Mouse (Mus musculus) neural tube, embryonic 13.5 days (tissue): ENCODE data around the gene 1110008L16Rik. TPM values are rescaled to one million over a fixed set of nuclear protein-coding genes. Genes with fewer than 3 reads are reported as not detected.
"Not testable (repeated sequence)": the region's sequence is repeated elsewhere in the genome, so short reads cannot be mapped to it uniquely, and the experiment has no call there.

Experiments used
- ATAC-seq: fragments of 200-750 bp; cut with Nextera tagmentation; 2 replicates; pipeline ENCODE4 v1.8.0; 2017; ENCODE audit warnings: low read depth, mild to moderate bottlenecking, moderate TSS enrichment, moderate library complexity
- H3K27ac ChIP-seq: fragments of 300-500 bp; sonication (generic); replicated peaks from 2 replicates; pipeline ENCODE4 v1.5.1; 2015; ENCODE audit warnings: moderate library complexity, mild to moderate bottlenecking, inconsistent platforms
- H3K27me3 ChIP-seq: fragments of 300-500 bp; sonication (generic); 2 replicates; pipeline ENCODE4 v1.6.1; 2015; ENCODE audit warnings: mild to moderate bottlenecking, inconsistent platforms
- H3K36me3 ChIP-seq: fragments of 300-500 bp; sonication (generic); 2 replicates; pipeline ENCODE4 v1.6.1; 2015; ENCODE audit warnings: mild to moderate bottlenecking, inconsistent platforms
- H3K4me1 ChIP-seq: fragments of 300-500 bp; sonication (generic); replicated peaks from 2 replicates; pipeline ENCODE4 v1.6.1; 2015; ENCODE audit warnings: inconsistent platforms
- H3K4me2 ChIP-seq: fragments of 300-500 bp; sonication (generic); 2 replicates; pipeline ENCODE4 v1.6.1; 2015; ENCODE audit warnings: inconsistent platforms, mild to moderate bottlenecking, moderate library complexity
- H3K4me3 ChIP-seq: fragments of 300-500 bp; sonication (generic); 2 replicates; pipeline ENCODE4 v1.5.1; 2015; ENCODE audit warnings: mild to moderate bottlenecking, inconsistent platforms
- H3K9ac ChIP-seq: fragments of 300-500 bp; sonication (generic); 2 replicates; pipeline ENCODE4 v1.6.1; 2015; ENCODE audit warnings: moderate library complexity, mild to moderate bottlenecking, inconsistent platforms
- H3K9me3 ChIP-seq: fragments of 300-500 bp; sonication (generic); 2 replicates; pipeline ENCODE4 v1.6.1; 2016; ENCODE audit warnings: inconsistent platforms
- WGBS: fragments of 180-500 bp; shearing (Covaris S2); methylation state at CpG from one replicate; pipeline ENCODE4 v1.1.7; 2015; 5-methylcytosine and 5-hydroxymethylcytosine counted together
- polyA plus RNA-seq: library from polyadenylated mRNA; unstranded; fragments of >200 nt; fragmentation: Nextera tagmentation; extraction: Ambion mirVana; gene quantifications from 2 replicates; pipeline ENCODE4 v1.2.1, GENCODE M21; 2015

The 1110008L16Rik gene
- polyA plus RNA-seq, 1 experiment from 2014 or later: 9.7 TPM

GRCm38 (mm10) chr12:55309501-55309900, 10.1 kb downstream of the 1110008L16Rik start:
- H3K4me3 ChIP-seq: no peak overlapping the region
- 86% methylated on average over 8 of the region's 8 CpGs for WGBS
- H3K9me3 ChIP-seq: no peaks in the 10 kb centered on the region
- no peak for ATAC-seq
- H3K36me3 ChIP-seq: peaks cover 9% of the 10 kb centered on the region
- H3K27ac ChIP-seq: no peak overlapping the region
- no peak overlapping the region for H3K9ac ChIP-seq
- H3K27me3 ChIP-seq: no peaks in the 10 kb centered on the region
- H3K4me1 ChIP-seq: peaks cover 6% of the 10 kb centered on the region
- H3K4me2 ChIP-seq: no peak overlapping the region

GRCm38 (mm10) chr12:55311841-55312240, 12.5 kb downstream of the 1110008L16Rik start:
- H3K9ac ChIP-seq: no peak overlapping the region
- 85% methylated on average over 7 of the region's 7 CpGs for WGBS

GRCm38 (mm10) chr12:55313901-55314300, 14.5 kb downstream of the 1110008L16Rik start:
- ATAC-seq: no peak
- no peaks in the 10 kb centered on the region for H3K4me1 ChIP-seq
- no peak overlapping the region for H3K9ac ChIP-seq
- no peaks in the 10 kb centered on the region for H3K27me3 ChIP-seq
- H3K9me3 ChIP-seq: no peaks in the 10 kb centered on the region
- WGBS: 89% methylated on average over 5 of the region's 5 CpGs
- H3K4me2 ChIP-seq: no peak overlapping the region
- no peak overlapping the region for H3K27ac ChIP-seq
- H3K4me3 ChIP-seq: no peak overlapping the region
- H3K36me3 ChIP-seq: peaks cover 9% of the 10 kb centered on the region; the same call in 1 of the 2 replicates

More at GRCm38 (mm10) chr12:55311841-55312240, 12.5 kb downstream of the 1110008L16Rik start:
- no peak overlapping the region for H3K27ac ChIP-seq
- H3K4me2 ChIP-seq: no peak overlapping the region
- H3K27me3 ChIP-seq: no peaks in the 10 kb centered on the region
- no peaks in the 10 kb centered on the region for H3K4me1 ChIP-seq
- no peak overlapping the region for H3K4me3 ChIP-seq
- H3K9me3 ChIP-seq: no peaks in the 10 kb centered on the region
- no peak for ATAC-seq
- peaks cover 5% of the 10 kb centered on the region; the same call in 1 of the 2 replicates for H3K36me3 ChIP-seq

DNA sequence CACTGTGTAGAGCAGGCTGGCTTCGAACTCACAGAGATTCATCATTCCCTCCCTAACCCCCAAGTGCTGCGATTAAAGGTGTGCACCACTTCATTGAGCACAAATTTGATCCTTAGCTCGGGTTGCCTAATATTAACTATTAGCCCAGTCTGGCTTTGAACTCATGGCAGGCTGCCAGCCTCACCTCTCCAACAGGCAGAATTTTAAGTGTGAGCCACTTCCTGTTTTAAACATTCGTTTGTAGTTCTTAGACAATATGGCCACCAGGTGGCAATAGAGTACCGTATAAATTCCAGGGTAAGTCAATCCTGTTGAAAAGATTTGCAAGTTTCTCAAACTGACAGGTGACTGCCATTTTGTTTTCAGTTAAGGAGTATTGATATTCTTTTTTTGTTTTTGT, 15.8 kb downstream of the 1110008L16Rik start:
- 49% methylated on average over 5 of the region's 5 CpGs for WGBS
- Histone ChIP-seq H3K27me3 (no peaks in the 10 kb centered on the region), H3K9ac (no peak overlapping the region), H3K9me3 (no peaks in the 10 kb centered on the region), H3K4me1 (no peaks in the 10 kb centered on the region), H3K27ac (no peak overlapping the region), H3K4me3 (no peak overlapping the region), H3K36me3 (peaks cover 9% of the 10 kb centered on the region; the same call in 1 of the 2 replicates), H3K4me2 (no peak overlapping the region)
- ATAC-seq: no peak

DNA sequence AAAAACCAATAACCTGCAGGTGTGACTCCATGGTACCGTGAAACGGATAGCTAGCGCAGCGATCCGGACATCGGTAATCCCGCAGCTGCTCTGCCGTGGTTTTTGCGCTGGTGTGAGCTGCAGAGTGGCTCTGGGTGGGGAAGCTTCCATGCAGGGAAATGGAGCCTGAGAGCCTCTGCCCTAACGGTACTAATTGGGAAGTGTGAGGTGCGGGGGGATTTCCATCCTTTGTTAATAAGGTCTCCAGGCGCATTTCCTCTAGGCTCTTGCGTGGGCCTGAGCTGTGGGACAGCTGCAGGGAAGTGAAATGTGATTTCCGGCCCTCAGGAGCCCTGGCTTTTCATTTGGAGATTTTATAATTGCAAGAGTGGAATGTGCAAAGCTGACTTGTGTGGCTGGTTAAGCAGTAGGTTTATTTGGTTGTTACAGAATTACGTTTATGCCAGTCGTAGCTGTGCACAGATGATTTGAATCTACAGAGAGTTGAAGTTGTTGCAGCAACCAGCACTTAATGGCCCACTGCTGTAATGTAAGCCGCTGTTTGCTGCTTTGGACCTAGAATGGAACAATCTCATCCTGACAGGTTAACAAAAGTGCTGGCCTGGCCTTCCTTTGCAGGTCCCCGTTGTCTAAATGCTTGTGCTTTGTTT, 22.4 kb downstream of the 1110008L16Rik start:
- Histone ChIP-seq H3K9ac (no peak overlapping the region), H3K27me3 (no peaks in the 10 kb centered on the region), H3K36me3 (0 out of 2 replicates have a peak, but pooled peaks cover 3% of the 10 kb centered on the region), H3K4me2 (no peak overlapping the region), H3K4me1 (no peaks in the 10 kb centered on the region), H3K4me3 (no peak overlapping the region), H3K9me3 (no peaks in the 10 kb centered on the region), H3K27ac (peak overlapping the region; percentile 14)
- WGBS: 80% methylated on average over 18 of the region's 18 CpGs
- no peak for ATAC-seq

- Histone ChIP-seq H3K9me3 (no peaks in the 10 kb centered on the region), H3K4me1 (no peaks in the 10 kb centered on the region), H3K27ac (no peak overlapping the region), H3K4me2 (no peak overlapping the region), H3K9ac (no peak overlapping the region), H3K27me3 (no peaks in the 10 kb centered on the region), H3K4me3 (no peak overlapping the region), H3K36me3 (peaks cover 7% of the 10 kb centered on the region; the same call in 1 of the 2 replicates)
- ATAC-seq: no peak
- WGBS: 95% methylated on average over 7 of the region's 7 CpGs
Measured at GRCm38 (mm10) chr12:55325702-55326101, 26.3 kb downstream of the 1110008L16Rik start.

DNA sequence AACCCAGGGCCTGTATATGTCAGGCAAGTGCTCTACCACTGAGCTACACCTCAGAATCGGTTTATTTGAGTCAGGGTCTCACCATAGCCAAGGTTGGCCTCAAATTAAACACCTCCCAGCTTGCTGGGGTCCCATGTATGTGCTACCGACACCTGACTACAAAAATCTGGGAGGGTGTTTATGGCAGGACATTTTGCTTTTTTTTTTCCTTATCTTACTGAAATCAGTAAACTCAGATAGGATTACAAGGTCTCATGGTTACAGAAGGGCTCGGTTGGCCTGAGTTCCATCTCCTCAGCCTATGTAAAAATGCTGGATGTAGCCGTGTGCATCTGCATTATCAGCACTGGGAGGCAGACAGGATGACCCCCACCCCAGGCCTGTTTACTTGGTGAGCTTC, 29.4 kb downstream of the 1110008L16Rik start:
- 92% methylated on average over 4 of the region's 4 CpGs for WGBS

DNA sequence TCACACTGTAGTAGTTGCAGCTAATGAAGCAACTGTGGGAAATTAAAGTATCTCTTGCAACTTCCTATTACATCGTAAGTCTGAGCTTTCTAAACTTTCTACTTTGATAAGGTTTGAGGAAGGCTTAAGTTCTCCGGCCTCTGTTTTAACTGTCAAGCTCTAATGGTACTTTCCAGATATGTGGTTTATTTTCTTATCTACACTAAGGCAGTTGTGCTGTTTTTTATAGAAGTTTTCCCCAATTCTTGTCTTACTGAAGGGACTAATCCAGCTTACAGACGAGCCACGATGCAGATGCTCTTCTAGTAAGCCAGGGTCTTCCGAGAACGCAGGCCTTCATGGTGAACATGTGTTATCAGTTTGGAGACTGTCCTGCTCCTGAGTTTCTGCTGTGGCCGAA, 30.0 kb downstream of the 1110008L16Rik start:
- H3K9ac ChIP-seq: no peak overlapping the region
- no peak overlapping the region for H3K4me2 ChIP-seq
- 95% methylated on average over 7 of the region's 7 CpGs for WGBS
- no peaks in the 10 kb centered on the region for H3K4me1 ChIP-seq
- no peak overlapping the region for H3K4me3 ChIP-seq
- peaks cover 7% of the 10 kb centered on the region; the same call in 1 of the 2 replicates for H3K36me3 ChIP-seq
- no peaks in the 10 kb centered on the region for H3K9me3 ChIP-seq
- no peak for ATAC-seq
- H3K27ac ChIP-seq: no peak overlapping the region
- H3K27me3 ChIP-seq: no peaks in the 10 kb centered on the region

More for the DNA sequence above, 29.4 kb downstream of the 1110008L16Rik start:
- no peak overlapping the region for H3K27ac ChIP-seq
- no peaks in the 10 kb centered on the region for H3K9me3 ChIP-seq
- no peak overlapping the region for H3K9ac ChIP-seq
- peaks cover 7% of the 10 kb centered on the region; the same call in 1 of the 2 replicates for H3K36me3 ChIP-seq
- no peaks in the 10 kb centered on the region for H3K4me1 ChIP-seq
- no peak overlapping the region for H3K4me3 ChIP-seq
- H3K27me3 ChIP-seq: no peaks in the 10 kb centered on the region
- H3K4me2 ChIP-seq: no peak overlapping the region
- ATAC-seq: no peak

GRCm38 (mm10) chr12:55333662-55334061, 34.3 kb downstream of the 1110008L16Rik start:
- no peak for ATAC-seq

GRCm38 (mm10) chr12:55338490-55338889, 39.1 kb downstream of the 1110008L16Rik start:
- H3K9me3 ChIP-seq, H3K27ac ChIP-seq, H3K4me1 ChIP-seq, H3K36me3 ChIP-seq, H3K4me3 ChIP-seq, ATAC-seq, H3K4me2 ChIP-seq, H3K27me3 ChIP-seq, H3K9ac ChIP-seq: not testable (repeated sequence)
- WGBS: 93% methylated on average over 1 of the region's 2 CpGs

More at GRCm38 (mm10) chr12:55333662-55334061, 34.3 kb downstream of the 1110008L16Rik start:
- Histone ChIP-seq H3K4me2 (no peak overlapping the region), H3K36me3 (peaks cover 7% of the 10 kb centered on the region; the same call in 1 of the 2 replicates), H3K9ac (no peak overlapping the region), H3K4me3 (no peak overlapping the region), H3K27me3 (no peaks in the 10 kb centered on the region), H3K27ac (no peak overlapping the region), H3K9me3 (no peaks in the 10 kb centered on the region), H3K4me1 (no peaks in the 10 kb centered on the region)
- 87% methylated on average over 7 of the region's 7 CpGs for WGBS

- H3K4me1 ChIP-seq, H3K27me3 ChIP-seq, H3K4me3 ChIP-seq, H3K9me3 ChIP-seq, H3K36me3 ChIP-seq, H3K27ac ChIP-seq, ATAC-seq, H3K9ac ChIP-seq, H3K4me2 ChIP-seq: not testable (repeated sequence)
- WGBS: 89% methylated on average over 1 of the region's 1 CpGs
Measured at GRCm38 (mm10) chr12:55343045-55343444, 43.7 kb downstream of the 1110008L16Rik start.

DNA sequence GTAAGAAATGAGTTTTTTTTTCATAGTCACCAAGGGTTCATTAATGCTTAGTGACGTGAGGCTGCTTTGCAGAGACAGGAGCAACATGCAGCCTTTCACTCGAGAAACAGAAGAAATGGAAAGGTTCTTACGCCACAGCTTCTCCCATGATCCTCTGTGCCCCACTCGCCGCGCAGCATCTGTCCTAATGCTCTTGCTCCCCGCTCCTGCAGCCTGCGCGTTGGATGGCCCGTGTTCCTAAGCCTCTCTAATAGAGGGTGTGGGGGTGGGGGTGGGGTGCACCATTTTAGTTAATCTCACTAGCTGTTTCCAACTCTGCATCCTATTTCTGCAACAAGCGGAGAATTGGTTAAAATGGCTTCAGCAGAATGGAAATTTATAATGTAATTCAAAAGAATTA, 44.6 kb downstream of the 1110008L16Rik start:
- peak overlapping the region; percentile 72 for H3K27ac ChIP-seq
- peak overlapping the region; percentile 26; the same call in 1 of the 2 replicates for H3K4me2 ChIP-seq
- no peak overlapping the region for H3K4me3 ChIP-seq
- H3K9ac ChIP-seq: no peak overlapping the region
- peak; percentile 82 for ATAC-seq
- H3K9me3 ChIP-seq: no peaks in the 10 kb centered on the region
- no peaks in the 10 kb centered on the region for H3K36me3 ChIP-seq
- WGBS: 75% methylated on average over 11 of the region's 11 CpGs
- H3K4me1 ChIP-seq: 0 out of 2 replicates have a peak, but pooled peaks cover 6% of the 10 kb centered on the region
- H3K27me3 ChIP-seq: no peaks in the 10 kb centered on the region
